Mouse (Mus musculus) megakaryocyte progenitor cell, adult 5-6 weeks (primary cell): ENCODE results near the gene Hpse2. TPM values are rescaled to one million over a fixed set of nuclear protein-coding genes. Genes with fewer than 3 reads are reported as not detected.
A peak's percentile ranks its signal among the peaks of the same experiment; 100 is the strongest.

Experiments used
- ATAC-seq: replicated peaks from 2 replicates; pipeline ENCODE4 v1.8.0; 2016; ENCODE audit warnings: mild to moderate bottlenecking, moderate TSS enrichment, inconsistent platforms; ENCODE audit not compliant: poor library complexity
- total RNA-seq, 2 experiments: library from RNA; stranded (forward) in 1 of 2; stranded (reverse) in 1 of 2; fragments of 157-497, 149-512 nt in 1 of 2; fragments of 200-1000 nt in 1 of 2; gene quantifications; 2 replicates each; pipeline versions ENCODE4 v1.2.3 to v1.2.4; 2015 to 2017

Gene Hpse2
- total RNA-seq, 2 experiments from 2014 or later = not detected

DNA sequence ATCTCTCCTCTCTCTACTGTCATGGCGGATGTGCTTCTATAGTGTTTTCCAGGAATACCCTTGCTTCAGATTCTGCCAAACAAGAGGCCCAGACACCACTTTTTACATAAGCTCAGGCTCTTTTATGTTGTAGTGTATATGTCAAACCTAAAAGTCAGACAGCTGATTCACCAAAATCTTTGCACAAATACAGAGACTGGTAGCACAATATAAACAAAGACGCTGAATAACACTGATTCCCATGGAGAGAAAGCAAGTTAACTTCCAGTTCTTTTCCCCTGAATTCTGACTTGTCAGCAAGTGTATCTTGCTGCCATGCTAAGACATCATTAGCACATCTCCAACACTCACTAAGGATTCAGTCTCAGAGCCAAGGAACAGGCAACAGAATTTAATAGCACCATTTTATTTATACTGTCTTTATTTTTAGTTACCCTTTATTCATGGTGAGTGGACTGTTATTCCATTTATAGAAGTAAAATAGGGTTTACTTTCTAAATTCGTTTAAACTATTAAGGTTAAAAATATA lies 212.7 kb downstream of the Hpse2 start:
- no peak for ATAC-seq

GRCm38 (mm10) chr19:43174812-43175211 lies 213.3 kb downstream of the Hpse2 start:
- no peak for ATAC-seq

- ATAC-seq = no peak
Observed at GRCm38 (mm10) chr19:43156085-43156484, 232.1 kb downstream of the Hpse2 start.

DNA sequence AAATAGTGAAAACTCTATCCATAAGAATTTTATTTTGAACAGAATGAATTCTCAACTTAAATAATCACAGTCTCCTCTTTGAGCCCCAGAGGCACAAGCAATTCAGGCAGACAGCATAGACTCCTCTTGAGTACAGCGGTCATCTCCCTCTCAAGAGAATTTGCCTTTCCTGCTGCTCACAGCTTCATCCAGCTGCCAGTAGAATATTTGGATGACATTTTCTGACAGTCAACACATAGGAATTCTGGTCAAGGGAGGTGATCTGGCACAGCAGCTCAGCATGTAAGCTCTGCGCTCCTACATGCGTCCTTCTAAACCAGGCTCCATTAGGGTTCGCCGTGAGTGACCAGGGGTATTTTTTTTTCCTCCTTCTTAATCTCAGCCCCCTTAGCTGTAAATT lies 232.6 kb downstream of the Hpse2 start:
- no peak for ATAC-seq

DNA sequence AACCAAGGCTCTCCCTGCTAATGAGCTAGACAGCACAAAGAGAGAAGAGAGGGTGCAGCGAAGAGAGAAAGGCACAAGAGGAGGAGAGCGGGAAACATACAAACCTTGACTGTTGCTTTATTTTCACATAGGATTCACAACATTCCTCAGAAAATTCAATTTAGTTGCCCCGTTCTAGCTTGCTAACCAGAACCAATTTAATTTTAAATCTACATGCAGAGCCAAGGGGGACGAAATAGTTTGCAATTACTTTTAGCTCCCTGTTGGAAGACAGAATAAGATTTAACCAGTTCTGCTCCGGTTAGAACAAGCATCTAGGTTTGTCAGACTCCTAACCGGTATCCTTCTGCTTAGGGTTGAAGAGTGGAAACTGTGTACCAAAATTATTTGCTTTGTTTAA lies 240.3 kb downstream of the Hpse2 start:
- ATAC-seq = no peak

DNA sequence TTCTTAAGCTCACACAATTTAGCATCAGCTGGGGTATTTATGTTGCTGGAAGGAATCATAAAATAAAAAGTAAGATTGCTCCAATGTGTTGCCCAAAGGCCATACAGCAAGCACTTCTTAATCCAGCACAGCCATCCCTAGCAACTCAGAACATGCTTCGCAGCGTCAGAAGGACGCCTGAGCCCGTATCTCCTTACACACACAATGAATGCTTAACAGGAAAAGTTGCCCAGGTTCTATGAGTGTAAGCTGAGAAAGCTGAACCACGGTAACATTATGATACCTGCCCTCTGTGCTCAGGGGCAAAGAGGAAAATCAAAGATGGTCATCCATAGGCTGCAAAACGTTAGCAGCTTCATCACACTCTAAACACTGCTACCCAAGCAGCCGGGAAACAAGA lies 241.3 kb downstream of the Hpse2 start:
- ATAC-seq = no peak

DNA sequence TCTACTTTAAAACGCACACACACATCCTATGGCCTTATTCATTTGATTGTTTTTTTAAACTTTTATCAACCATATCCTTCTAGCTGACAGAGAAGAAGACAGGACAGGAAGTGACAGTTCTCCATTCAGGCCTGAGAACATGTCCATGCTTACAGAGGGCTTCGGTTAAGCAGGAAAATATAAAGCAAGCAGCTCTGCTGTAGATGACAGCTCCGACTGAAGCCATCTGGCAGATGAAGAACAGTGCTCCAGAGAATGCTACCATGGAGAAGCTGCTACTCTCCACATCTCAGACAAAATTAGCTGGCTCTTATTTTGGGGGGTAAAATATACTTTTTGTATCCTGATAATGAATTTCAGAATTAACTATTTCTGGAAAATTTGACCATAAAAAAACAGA lies 246.5 kb downstream of the Hpse2 start:
- ATAC-seq = no peak

- no peak for ATAC-seq
Observed at GRCm38 (mm10) chr19:43109796-43110195, 278.4 kb downstream of the Hpse2 start.

- ATAC-seq = no peak
Observed at GRCm38 (mm10) chr19:43096915-43097314, 291.2 kb downstream of the Hpse2 start.

- ATAC-seq = no peak
Observed at GRCm38 (mm10) chr19:43087216-43087615, 300.9 kb downstream of the Hpse2 start.

DNA sequence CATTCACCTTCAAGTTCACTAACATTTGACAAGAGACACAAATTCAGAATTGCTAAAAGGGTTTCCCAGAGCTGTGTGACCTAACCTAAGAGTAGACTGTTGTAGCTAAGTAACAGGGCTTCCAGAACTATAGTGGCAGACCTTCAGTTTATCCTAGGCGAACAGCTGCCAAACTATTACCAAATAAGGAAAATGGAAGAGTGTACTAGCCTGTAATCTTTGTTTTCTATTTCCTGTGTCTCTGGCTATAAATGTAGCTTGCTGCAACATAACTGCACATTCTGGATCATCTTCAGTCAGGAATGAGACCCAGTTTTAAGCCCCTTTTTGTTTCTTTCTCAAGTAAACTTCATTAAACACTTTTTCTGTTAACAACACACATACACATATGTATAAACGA lies 324.0 kb downstream of the Hpse2 start:
- ATAC-seq = no peak

- no peak for ATAC-seq
Observed at GRCm38 (mm10) chr19:43044506-43044905, 343.6 kb downstream of the Hpse2 start.

GRCm38 (mm10) chr19:43042721-43043120 lies 345.4 kb downstream of the Hpse2 start:
- ATAC-seq = no peak

DNA sequence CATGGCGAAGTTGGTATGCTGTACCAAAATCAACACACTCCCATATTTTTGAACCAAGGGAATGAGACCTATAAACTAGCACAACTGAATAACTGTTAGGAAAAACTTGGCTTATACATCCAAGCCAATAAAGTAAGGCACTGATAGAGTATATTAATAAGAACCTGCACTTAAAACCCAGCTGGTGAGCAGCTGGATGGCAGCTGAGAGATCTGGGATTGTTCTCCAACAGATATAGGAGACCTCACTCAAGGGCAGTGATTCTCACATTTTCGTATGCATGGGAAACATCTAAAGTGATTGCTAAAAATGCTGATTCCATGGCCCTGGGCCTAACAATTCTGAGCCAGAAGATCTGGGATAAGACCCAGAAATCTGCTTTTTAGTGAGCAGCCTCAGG lies 345.9 kb downstream of the Hpse2 start:
- no peak for ATAC-seq

GRCm38 (mm10) chr19:43036381-43036780 lies 351.8 kb downstream of the Hpse2 start:
- peak; percentile 46 for ATAC-seq

DNA sequence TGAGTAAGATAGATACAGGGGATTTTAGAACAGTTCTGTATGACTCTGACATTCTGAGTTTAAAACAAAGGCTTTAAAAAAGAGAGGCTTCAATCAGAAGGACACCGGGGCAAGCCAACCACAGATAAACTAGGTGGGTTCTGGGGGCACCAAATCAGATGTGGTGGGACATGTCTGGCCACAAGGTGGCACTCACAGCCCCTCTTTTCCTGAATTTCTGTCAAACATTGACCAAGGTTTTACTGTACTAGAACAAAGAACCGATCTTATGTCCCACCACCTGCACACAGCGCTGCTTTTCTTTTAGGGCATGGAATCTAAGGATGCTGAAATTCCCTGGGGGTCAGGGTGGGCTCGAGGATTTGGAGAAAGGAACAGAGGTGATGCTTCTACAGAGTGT lies 360.9 kb downstream of the Hpse2 start:
- ATAC-seq = peak; percentile 61; the same call in 1 of the 2 replicates

GRCm38 (mm10) chr19:43022611-43023173 lies 365.5 kb downstream of the Hpse2 start:
- ATAC-seq = no peak

DNA sequence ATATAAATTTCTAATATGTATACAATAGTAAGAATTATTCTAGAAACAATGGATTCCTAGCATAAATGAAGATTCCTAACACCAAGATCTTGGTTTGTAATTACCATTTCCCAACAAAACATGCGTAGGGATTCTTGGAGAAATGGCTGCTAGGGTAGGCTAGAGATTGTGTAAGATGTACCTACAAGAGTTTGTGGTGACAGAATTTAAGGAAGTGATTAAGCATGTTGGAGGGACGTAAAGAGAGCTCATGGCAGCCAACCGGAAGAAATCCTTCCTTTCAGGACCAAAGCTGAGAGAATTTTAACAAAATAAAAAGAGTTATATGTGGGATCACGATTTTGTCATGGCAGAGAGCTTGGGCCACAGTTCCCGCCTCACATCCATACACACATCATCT lies 369.4 kb downstream of the Hpse2 start:
- peak; percentile 68 for ATAC-seq

- no peak for ATAC-seq
Observed at GRCm38 (mm10) chr19:42996406-42996805, 391.7 kb downstream of the Hpse2 start.

GRCm38 (mm10) chr19:42988833-42989232 lies 399.3 kb downstream of the Hpse2 start:
- no peak for ATAC-seq

- ATAC-seq = peak; percentile 55
Observed at GRCm38 (mm10) chr19:42986315-42986701, 401.8 kb downstream of the Hpse2 start.

- no peak for ATAC-seq
Observed at GRCm38 (mm10) chr19:42985372-42986314, 402.5 kb downstream of the Hpse2 start.
